Mouse (Mus musculus) megakaryocyte, embryonic 14.5 days (primary cell): ENCODE data around the gene Frmpd4.

Experiments
- FLI1 ChIP-seq: IDR thresholded peaks from 2 replicates; pipeline ENCODE4 v1.6.1; 2012; ENCODE audit warnings: low read length, inconsistent platforms, mixed read lengths
- GATA1 ChIP-seq: IDR thresholded peaks from 3 replicates; pipeline ENCODE4 v1.6.1; 2012; ENCODE audit warnings: mixed read lengths, low read length, inconsistent platforms, borderline replicate concordance

DNA sequence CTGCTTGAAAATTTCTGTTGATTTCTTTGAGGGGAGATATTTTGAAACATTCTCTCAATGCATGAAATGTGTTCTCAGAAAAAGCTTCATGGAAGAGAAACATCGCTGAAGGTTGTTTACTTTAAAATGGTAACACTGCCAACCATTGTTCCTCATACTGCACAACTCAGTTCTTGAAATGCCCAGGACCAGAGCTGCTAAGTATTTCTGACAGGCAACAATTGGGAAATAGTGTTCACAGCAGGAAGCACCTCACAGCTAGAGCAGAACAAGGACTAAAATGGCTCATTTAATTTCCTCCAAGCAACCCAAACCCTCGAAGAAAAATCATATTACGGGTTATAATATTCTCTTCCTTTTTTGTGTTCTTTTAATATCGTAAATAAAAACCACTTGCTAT is 1054.5 kb downstream of the Frmpd4 start:
- TF ChIP-seq FLI1: no peak
- no peak for TF ChIP-seq GATA1
